Mouse (Mus musculus): ENCODE data around the gene Arhgap28.

Gene Arhgap28

GRCm38 (mm10) chr17:67931396-67931795 lies 72.5 kb downstream of the Arhgap28 start:
- no peak for DNase-seq

- DNase-seq: no peak
Observed at GRCm38 (mm10) chr17:67930957-67931356, 73.0 kb downstream of the Arhgap28 start.

- no peak for DNase-seq
Observed at GRCm38 (mm10) chr17:67930467-67930866, 73.5 kb downstream of the Arhgap28 start.

GRCm38 (mm10) chr17:67928280-67928679 lies 75.6 kb downstream of the Arhgap28 start:
- no peak for DNase-seq

GRCm38 (mm10) chr17:67927864-67928263 lies 76.1 kb downstream of the Arhgap28 start:
- DNase-seq: no peak

DNA sequence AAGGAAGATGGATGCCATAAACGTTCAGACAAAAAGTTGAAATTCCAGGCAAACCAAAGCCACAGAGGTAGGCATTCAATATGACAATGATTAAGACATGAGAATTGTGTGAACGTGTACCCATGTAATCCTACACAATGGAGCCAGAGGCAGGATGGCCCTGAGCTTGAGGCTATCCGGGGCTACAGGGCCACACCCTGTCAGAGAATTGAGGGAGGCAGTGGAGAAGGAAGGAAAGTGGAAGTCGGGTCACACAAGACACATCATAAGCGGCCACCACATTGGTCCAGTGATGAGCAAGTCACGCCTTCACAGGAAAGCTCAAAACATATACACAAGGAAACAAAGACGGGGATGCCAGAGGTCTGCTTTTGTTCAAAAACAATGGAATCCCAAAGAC lies 84.0 kb downstream of the Arhgap28 start:
- DNase-seq: no peak

DNA sequence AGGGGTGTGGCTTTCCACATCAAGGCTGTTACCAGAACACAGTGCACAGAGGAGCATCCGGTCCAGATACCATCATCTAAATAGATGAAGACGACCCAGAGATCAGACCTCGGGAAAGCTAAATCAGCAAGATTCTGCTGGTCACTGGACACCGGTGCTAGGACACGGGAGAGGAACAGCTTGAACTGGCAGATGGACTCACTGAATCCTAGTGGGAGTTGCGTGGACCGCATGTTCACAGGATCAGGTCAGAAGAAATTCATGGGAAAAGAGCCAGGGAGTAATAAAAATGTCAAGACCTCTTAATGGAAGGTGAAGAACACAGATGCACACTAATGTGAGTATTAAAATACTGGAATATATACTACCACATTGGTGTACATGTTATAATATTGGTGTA lies 85.7 kb downstream of the Arhgap28 start:
- DNase-seq: peak in 1 of 2 experiments; percentile 62

GRCm38 (mm10) chr17:67916901-67917300 lies 87.0 kb downstream of the Arhgap28 start:
- DNase-seq: no peak

- peak; percentile 63 to 79 for DNase-seq
Observed at GRCm38 (mm10) chr17:67912640-67913039, 91.3 kb downstream of the Arhgap28 start.

GRCm38 (mm10) chr17:67912051-67912450 lies 91.9 kb downstream of the Arhgap28 start:
- no peak for DNase-seq

GRCm38 (mm10) chr17:67908537-67908936 lies 95.4 kb downstream of the Arhgap28 start:
- no peak for DNase-seq

GRCm38 (mm10) chr17:67908137-67908536 lies 95.8 kb downstream of the Arhgap28 start:
- DNase-seq: no peak

- DNase-seq: no peak
Observed at GRCm38 (mm10) chr17:67907532-67908054, 96.3 kb downstream of the Arhgap28 start.

GRCm38 (mm10) chr17:67906236-67906635 lies 97.7 kb downstream of the Arhgap28 start:
- no peak for DNase-seq

GRCm38 (mm10) chr17:67904315-67904944 lies 99.5 kb downstream of the Arhgap28 start:
- no peak for DNase-seq

- no peak for DNase-seq
Observed at GRCm38 (mm10) chr17:67902847-67903246, 101.1 kb downstream of the Arhgap28 start.

- DNase-seq: no peak
Observed at GRCm38 (mm10) chr17:67901161-67901560, 102.8 kb downstream of the Arhgap28 start.

GRCm38 (mm10) chr17:67899376-67899775 lies 104.5 kb downstream of the Arhgap28 start:
- DNase-seq: peak; percentile 63 to 64

GRCm38 (mm10) chr17:67896413-67896812 lies 107.5 kb downstream of the Arhgap28 start:
- no peak for DNase-seq

DNA sequence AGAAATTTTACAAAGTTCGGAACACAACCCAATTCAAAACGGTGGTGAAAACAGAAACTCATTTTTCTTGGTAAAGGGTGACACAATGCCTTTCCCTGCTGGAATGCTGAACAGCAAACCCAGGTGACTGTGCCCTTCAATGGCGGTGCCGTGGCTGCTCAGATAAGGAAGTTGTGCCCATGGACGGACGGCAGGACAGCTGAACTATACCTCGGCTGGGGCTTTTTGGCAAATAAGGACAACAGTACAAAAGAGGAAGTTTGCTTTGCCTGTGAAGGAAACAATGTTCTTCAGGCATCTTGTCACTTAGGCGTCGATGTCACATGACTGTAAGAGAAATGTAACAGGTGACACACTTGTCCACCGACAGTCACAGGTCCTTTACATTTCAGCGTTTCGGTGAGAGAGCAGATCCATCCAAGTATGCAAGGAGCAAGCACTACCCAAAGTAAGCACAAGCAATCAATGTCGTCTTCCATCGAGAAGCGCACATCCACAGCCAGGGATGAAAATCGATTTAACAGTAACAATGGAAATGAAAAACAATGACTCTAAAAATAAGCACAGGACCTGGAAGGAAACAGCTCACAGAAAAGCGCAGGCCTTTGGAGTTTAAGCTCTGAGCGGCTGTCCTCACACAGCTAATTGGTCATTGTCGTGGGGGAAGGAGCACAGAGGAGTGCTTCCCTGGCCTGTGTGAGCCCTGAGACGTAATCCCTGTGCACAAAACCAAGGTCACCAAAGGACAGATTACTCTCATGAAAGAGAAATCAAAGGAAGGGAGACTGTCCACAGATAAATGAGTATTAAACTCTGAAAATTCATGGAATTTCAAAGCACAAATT lies 114.2 kb downstream of the Arhgap28 start:
- no peak for DNase-seq

DNA sequence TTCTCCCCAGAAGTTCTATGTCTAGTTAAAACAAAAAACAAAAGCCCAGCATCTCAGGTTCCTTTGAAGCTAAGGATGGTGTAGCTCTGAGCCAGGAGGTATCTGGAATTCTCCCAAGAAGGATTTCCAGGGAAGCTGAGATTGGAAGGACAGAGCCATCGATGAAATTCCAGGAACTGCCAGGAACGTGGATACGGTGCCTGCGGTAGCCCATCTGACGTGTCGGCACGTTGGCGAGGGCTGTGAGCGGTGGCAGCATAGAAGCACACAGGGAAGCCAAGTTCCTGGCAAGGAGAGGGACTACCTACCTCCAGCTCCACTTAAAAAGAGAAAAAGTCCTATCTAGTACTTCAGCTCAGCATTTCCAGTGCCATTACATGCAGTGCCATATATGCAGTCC lies 115.8 kb downstream of the Arhgap28 start:
- DNase-seq: peak; percentile 48 to 65

DNA sequence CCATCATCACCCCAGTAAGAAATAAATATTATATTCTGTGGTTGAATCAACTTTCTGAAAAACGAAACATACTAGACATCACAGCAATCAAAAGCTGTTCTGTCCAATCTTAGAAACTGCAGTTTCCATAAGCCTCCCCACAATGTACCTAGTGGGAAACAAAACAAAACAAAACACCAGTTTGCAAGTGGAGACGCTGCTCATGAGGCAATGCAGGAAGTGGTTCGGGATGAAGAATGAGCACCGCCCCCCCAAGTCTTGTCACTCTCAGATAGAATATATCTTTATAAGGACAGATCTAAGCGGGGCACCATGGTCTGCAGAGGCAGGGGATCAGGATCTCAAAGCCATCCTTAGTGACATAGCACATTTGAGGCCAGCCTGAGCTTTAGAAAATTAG lies 117.6 kb downstream of the Arhgap28 start:
- DNase-seq: no peak

- DNase-seq: no peak
Observed at GRCm38 (mm10) chr17:67877599-67877998, 126.3 kb downstream of the Arhgap28 start.

Data from cerebellum, postnatal 14 days (tissue).